Mouse (Mus musculus) common myeloid progenitor, adult 5-6 weeks (primary cell): Measurements from ENCODE around the gene Thrap3. TPM values are rescaled to one million over a fixed set of nuclear protein-coding genes. Genes with fewer than 3 reads are reported as not detected.

Experiments used
- ATAC-seq: replicated peaks from 2 replicates; pipeline ENCODE4 v1.8.0; 2016; ENCODE audit warnings: low read depth, mild to moderate bottlenecking, moderate TSS enrichment, inconsistent platforms; ENCODE audit not compliant: poor library complexity, severe bottlenecking
- total RNA-seq: library from RNA; stranded (forward); fragments of 200-1000, 187-1606 nt; gene quantifications from 2 replicates; pipeline ENCODE4 v1.2.3, GENCODE M21; 2017

Thrap3 gene
- total RNA-seq, 1 experiment from 2014 or later, result 331 TPM

- no peak for ATAC-seq
These were observed 86.6 kb downstream of the Thrap3 start for GRCm38 (mm10) chr4:126115871-126116521.

GRCm38 (mm10) chr4:126115411-126115810, 87.1 kb downstream of the Thrap3 start:
- ATAC-seq, result no peak

Other genes starting within 250 kb of the Thrap3 start
- 33.3 and 34.0 TPM in 2 replicates for gene Csf3r, start 178.2 kb downstream of the Thrap3 start, total RNA-seq
- gene Mrps15, start 155.8 kb downstream of the Thrap3 start, total RNA-seq, result 62.6 and 83.8 TPM in 2 replicates
- 1.6 and 7.5 TPM in 2 replicates for gene Oscp1, start 144.2 kb downstream of the Thrap3 start, total RNA-seq
- gene Lsm10, start 106.1 kb downstream of the Thrap3 start, total RNA-seq, result 14.9 and 15.8 TPM in 2 replicates
- 10.6 and 11.7 TPM in 2 replicates for gene Stk40, start 98.8 kb downstream of the Thrap3 start, total RNA-seq
- gene Eva1b, start 55.0 kb downstream of the Thrap3 start, total RNA-seq, result 0.68 and 1.0 TPM in 2 replicates
- gene Sh3d21, start 39.3 kb downstream of the Thrap3 start, total RNA-seq, result not detected in 2 replicates
- gene Map7d1, start 53.6 kb upstream of the Thrap3 start, total RNA-seq, result 13.0 and 32.3 TPM in 2 replicates
- gene Trappc3, start 59.6 kb upstream of the Thrap3 start, total RNA-seq, result 55.7 and 63.9 TPM in 2 replicates
- gene Col8a2, start 84.0 kb upstream of the Thrap3 start, total RNA-seq, result not detected in 2 replicates
- gene Adprhl2, start 118.9 kb upstream of the Thrap3 start, total RNA-seq, result 26.0 and 28.7 TPM in 2 replicates
- not detected in 2 replicates for gene Tekt2, start 122.9 kb upstream of the Thrap3 start, total RNA-seq
- gene Ago3, start 226.8 kb upstream of the Thrap3 start, total RNA-seq, result 8.7 and 12.8 TPM in 2 replicates